Mouse (Mus musculus): ENCODE measurements around the gene AC109138.7. TPM values are rescaled to one million over a fixed set of nuclear protein-coding genes. Genes with fewer than 3 reads are reported as not detected.

The AC109138.7 gene
- polyA plus RNA-seq (2012) = 30.0 TPM in 1 of 2 replicates, not detected in the other

DNA sequence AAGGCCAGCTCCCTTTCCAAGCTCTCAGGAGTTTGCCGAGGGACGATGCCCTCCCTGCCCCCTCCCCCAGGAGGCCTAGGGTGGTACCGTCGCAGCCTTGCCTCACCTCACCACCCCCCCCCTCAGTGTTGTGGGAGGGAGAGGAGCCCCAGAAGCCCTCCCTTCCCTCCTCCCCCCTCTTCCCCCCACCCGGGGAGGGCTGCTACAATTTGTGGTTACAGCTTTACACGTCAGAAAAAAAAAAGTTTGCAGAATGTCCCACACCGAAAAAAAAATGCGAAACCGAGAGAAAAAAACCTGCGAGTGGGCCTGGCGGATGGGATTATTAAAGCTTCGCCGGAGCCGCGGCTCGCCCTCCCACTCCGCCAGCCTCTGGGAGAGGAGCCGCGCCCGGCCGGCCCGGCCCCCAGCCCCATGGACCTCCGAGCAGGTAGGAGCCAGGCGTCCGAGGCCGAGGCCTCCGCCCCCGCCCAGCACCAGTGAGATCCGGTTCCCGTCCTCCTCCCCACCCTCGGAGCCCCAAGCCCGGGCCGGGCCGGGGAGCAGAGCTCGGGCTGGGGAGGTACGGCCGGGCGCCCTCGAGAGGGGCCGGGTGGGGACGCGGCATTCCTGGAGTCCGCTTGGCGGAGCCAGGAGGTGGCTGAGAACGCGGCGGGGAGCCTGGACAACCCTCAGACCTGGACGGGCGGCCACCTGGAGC is at the start of gene AC109138.7, which contains the start of gene Clcf1:
Gene AC109138.7 (plus strand): TSS at position 287 of the 700 bp plus-strand sequence.
Gene Clcf1 (plus strand): TSS at position 168 of the 700 bp plus-strand sequence.
- TF ChIP-seq GATA1 (IDR thresholded peaks at IDR 0.05; ENCODE audit: low read length) = no peak

DNA sequence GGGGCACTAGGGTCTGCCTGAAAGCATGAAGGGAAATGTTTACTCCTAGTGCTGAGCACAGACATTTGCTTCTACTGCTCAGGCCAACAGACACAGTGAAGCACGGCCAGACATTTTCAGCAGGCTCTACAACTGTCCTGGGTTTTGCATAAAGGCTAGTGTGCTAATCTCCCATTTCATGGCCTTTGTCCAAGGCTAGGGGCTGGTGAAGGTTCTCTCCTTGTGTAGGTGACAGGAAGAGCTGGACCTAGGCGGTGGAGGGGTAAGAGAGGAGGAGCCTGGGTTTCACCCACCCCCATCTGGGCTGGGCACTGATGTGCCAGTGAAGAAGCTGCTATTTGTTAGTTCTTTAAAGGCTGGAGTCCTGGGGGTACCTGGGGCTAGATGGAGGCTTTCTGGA is 49.4 kb upstream of the AC109138.7 start:
- no peak for TF ChIP-seq GATA1 (IDR thresholded peaks at IDR 0.05; ENCODE audit: low read length)

DNA sequence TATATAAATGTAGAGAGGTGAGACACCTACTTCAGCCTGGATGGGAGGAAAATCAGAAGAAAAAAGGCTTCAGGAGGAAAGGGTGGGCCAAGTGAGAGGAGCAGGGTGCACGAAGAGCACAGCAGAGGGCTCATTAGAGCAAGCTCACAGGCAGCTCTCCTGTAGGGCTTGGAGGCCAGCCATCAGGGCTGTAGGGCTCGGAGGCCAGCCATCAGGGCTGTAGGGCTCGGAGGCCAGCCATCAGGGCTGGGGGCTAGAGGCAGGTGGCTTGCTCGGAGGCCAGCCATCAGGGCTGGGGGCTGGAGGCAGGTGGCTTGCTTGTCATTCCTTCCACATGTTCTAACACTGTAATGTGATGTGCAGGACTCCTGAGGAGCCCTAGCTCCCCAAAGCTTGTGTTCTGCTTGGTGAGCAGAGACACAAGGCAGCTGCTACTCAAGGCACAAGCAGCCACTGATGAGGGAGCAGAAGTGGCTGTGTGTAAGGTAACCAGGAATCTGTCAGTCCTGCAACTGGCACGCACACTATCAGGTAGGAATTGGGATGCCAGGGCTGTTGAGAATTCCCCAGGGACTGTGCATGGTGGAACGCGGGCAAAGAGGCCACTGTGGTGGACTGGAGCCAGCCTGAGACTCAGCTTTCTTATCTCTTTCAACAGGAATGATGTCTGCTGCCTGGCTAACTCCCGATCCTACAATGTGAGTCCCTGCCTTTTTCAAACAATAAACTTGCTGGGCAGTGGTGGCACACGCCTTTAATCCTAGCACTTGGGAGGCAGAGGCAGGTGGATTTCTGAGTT is 47.3 kb upstream of the AC109138.7 start:
- no peak for TF ChIP-seq GATA1 (IDR thresholded peaks at IDR 0.05; ENCODE audit: low read length)

DNA sequence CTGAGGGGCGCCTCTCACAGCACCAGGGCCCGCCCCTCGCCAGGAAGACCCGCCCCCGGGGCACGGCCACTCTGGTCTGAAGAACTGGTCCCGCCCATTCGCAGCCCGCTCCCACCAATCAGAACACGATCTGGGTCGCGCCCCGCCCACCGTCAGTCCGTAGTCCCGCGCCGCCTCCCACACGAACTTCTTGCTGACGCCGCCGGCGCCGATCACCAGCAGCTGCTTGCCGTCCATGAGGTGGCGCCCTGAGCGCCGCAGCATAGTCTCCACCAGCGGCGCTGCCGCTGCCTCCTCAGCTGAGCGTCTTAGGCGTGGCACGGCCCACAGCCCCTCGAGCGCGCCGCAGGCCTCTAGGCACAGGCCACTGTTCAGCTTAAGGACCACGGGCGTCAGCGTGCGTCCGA is 44.8 kb upstream of the AC109138.7 start:
- no peak for TF ChIP-seq GATA1 (IDR thresholded peaks at IDR 0.05; ENCODE audit: low read length)

DNA sequence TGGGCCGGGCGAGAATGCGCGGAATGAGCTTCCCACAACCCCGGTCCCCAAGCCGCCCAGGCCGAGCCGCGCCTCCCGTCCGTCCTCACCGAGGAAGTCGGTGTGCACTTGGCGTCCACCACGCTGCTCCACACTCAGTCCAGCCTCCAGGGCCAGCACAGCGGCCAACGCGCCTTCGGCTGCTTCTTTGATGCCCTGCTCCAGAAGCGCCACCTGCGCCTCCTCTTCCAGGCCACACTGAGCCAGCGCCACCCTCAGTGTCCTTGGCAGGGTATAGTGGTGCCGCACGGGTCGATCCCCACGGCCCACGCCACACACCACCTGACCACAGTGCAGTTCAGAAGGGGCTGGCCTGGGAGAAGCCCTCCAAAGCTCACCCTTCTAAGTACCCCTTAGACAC is 44.3 kb upstream of the AC109138.7 start:
- no peak for TF ChIP-seq GATA1 (IDR thresholded peaks at IDR 0.05; ENCODE audit: low read length)

DNA sequence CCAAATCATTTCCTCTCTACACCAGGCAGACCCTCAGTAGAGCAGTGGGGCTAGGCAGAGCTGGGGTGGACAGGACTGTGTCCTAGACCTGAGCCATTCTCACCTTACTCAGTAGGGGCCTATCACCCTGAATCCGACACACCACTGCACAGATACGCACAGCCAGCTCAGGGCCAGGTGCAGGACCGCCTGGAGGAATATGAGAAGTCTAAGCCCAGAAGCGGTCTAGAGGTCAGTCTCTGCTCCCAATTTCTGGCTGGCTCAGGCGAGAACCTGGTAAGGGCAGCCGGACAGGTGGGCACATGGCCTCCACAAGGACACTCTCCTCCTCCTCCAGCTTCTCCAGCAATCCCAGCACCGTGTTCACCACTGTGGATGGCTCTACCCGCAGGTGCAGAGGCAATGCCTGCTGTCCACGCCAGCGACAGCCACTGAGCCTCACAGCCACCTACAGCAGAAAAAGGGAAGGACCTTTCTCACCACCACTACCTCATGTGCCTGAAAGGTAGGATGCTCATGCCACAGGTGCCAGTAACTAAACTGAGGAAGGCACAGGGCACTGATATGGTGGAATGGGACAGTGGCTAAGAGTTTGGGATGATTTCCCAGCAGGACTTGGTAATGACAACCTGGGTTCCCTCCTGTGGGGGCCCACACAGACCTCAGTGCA is 43.3 kb upstream of the AC109138.7 start:
- no peak for TF ChIP-seq GATA1 (IDR thresholded peaks at IDR 0.05; ENCODE audit: low read length)

DNA sequence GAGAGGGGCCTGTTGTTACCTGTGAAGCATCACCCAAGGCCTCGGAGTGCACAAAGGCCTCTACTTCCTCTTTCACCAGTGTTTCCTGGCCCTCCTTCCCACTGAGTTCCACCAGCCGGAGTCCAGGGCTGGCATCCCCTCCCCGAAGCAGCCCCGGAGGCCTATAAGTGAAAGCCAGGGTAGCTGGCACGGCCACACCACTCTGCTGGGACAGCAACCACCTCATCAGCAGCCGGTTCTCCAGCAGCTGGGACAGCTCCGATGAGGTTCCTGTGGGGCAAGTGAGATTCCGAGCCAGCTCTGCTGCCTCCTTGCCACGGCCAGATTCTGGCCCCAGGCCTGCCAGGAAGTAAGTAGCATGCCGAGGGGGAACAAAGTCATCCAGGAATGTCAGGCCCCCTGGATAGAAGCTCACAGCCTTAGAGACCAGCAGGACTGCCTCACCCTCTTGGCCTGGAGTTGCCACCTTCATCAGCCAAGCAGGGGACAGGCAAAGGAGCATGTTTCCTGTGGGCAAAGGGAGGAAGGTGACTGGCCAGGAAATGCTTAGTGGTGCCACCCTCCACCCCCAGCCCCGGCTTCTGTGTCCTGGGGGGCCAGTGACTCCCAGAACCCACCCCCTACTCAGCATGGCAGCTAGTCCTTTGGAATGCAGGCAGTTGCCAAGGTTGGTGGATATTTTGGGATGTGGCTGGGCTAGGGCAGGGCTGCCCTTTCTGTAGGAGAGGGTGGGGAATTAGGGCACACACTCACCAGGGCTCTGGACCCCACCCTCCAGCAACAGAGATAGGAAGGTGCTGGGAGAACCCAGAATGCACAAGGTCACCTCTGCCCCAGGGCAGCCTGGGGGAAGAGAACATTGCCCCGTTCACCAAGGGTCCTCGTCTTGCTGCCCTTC is 42.5 kb upstream of the AC109138.7 start:
- no peak for TF ChIP-seq GATA1 (IDR thresholded peaks at IDR 0.05; ENCODE audit: low read length)

DNA sequence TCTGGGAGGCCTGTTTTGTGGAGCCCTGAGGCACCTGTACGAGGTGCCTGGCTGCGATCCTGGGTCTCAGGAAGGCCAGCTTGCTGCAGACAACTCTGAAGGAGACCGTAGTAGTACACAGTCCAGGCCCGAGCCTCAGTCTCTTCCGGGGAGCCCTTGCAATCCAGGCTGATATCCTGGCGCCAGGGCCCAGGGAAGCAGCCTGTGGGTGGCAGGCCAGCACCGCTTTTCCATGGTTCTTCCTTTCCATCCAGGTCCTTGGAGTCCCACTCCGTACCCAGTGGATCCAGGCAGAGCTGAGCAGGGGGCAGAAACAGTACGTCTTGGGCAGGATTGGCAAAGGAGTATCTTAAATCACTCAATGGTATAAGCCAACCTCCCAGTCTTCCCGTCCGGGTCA is 41.2 kb upstream of the AC109138.7 start:
- no peak for TF ChIP-seq GATA1 (IDR thresholded peaks at IDR 0.05; ENCODE audit: low read length)

DNA sequence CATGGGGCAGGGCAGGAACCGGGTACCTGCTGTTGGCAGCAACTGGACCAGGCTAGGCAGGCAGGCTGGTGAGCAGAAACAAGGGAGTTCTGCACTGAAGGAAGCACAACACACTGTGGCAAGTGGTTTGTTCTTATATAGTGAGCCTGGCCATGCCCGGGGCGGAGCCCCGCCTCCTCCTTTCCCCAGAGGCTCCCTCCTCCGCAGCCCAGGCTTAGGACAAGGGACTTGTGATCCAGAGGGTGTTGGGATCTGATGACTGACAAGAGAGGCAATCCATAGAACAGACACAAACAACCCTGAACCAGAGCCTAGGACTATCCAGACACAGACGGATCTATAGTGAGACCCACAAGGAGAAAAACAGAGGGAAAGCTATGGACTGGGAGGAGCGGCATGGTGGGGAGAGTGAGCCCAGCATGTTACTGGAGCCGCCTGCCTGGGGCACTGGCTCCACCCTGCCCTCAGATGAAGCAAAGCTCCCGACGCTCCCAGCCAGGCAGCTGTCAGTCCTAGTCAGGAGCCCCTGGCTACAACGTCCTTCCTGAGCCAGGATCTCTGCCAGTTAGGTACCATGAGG is 38.7 kb upstream of the AC109138.7 start, which contains the start of gene Carns1:
Gene Carns1 (minus strand): TSS at position 112 of the 580 bp plus-strand sequence.
- TF ChIP-seq GATA1 (IDR thresholded peaks at IDR 0.05; ENCODE audit: low read length) = no peak

DNA sequence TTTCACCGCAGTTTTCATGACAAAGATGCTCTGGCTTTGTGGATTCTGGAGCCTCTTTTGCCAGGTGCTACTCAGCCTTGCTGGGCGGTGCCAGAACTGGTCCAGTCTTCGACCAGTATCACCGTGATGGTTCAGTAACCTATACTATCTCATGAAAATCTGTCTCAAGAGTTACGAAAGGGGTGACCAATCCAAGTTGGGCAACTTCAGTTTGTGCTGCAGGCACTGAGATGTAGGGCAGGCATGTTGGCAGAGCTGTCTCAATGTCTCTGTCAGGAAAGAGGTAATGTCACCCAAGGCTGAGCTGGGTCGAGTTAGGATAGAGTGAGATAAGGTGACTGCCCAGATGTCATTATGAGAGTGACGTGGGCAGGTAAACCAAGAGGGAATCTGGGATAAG is 33.7 kb upstream of the AC109138.7 start:
- TF ChIP-seq GATA1 (IDR thresholded peaks at IDR 0.05; ENCODE audit: low read length) = no peak

DNA sequence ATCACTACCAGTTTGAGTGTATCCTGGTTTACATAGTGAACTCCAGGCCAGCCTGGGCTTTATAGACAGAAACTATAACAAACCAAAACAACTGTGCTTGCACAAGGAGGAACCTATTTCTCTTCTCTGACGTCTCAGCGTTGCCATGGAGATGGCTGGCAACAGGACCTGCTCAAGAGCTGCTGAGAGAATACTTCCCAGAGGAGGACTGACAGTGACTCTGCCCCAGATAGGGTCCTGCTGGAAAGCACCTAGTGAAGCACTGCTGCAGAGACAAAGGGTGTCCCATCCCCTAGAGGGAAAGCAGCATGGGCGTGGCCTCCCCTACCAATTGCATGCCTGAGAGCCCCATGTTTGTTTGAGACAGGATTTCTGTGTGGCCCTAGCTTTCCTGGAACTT is 32.3 kb upstream of the AC109138.7 start:
- TF ChIP-seq GATA1 (IDR thresholded peaks at IDR 0.05; ENCODE audit: low read length) = no peak

DNA sequence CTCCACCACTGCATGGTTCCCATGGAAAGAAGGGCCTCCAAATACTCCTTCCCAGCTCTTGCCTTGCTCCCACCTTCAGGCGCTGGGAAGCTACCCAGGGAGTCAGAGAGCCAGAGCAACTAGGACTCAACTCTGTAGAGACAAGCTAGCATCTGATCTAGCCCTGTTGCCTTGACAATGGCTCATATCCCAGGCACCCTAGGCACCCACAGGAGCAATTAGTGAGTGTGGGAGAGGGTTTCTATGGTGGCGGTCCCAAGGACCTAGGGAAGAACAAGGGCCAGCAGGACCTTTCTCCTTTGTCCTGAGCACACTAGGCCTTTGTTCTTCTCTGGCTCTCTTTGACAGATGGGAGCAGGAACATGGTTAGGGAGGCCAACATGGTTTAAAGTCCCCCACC is 30.5 kb upstream of the AC109138.7 start:
- no peak for TF ChIP-seq GATA1 (IDR thresholded peaks at IDR 0.05; ENCODE audit: low read length)

DNA sequence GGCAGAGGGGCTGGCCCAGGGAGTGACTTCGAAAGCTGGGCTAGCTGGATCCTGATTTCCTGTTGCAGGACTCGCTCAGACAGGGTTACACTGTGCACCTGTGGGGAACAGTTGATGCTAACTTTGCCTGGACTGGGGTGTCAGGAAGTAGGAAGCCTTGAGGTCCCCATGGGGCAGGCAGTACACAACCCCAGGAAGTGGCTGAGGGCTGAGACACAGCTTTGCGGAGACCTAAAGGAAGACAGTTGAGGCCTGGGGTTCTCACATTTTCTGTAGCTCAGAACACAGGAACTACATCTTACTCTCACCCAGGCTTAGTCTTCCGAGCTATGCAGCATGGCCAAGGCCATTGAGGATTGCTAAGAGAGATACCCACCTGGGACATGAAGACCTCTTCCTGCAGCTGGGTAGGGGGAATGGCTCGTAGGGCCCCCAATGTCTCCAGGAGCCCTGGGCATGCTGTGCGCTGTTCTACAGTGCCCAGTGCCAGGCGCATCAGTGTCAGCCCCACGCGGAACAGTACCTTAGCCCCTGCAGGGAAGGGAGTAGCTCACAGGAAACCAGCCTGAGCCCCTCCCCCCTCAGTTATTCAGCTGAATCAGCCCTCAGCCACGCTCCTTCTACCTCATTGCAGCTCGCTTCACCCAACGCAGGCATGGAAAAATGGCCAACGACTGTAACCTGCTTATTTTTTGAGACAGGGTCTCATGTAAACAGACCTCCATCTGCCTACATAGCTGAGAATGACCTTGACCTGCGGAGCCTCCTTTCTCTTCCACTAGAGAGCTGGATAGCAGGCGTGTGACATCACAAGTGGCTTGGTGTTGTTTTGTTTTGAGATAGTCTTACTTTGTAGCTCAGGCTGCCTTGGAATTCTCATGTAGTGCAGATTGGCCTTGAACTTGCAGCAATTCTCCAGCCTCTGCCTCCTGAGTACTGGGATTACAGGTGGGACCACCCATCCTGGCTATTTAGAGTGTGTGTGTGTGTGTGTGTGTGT is 28.9 kb upstream of the AC109138.7 start:
- TF ChIP-seq GATA1 (IDR thresholded peaks at IDR 0.05; ENCODE audit: low read length) = no peak

Data from G1E-ER4 (cell line).